Mouse (Mus musculus) frontal cortex, postnatal 25 days (tissue): ENCODE data around the gene Lrrc51.
"Not testable (repeated sequence)": the region's sequence is repeated elsewhere in the genome, so short reads cannot be mapped to it uniquely, and the experiment has no call there.

Experiments used
- DNase-seq, 2 experiments: peaks; one replicate each; pipeline ENCODE4 v3.0.0; 2022; ENCODE audit warnings: low spot score in 2 of 2

Gene Lrrc51

DNA sequence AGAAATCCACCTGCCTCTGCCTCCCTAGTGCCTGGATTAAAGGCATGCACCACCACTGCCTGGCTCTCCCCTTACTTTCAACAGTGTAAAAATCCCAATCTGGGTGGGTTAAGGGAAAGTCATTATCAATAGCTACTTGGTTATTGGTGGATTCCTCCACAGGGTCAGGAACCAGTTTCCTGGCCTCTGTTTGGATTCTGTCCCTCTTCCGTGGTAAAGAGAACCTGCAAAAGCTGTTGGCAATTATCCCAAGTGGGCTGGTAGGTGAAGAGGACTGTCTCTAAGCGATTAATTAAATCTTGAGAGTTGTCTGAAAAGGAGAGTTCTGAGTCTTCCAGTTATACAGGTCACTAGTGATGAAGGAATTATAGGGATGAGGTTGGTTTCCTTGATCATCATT lies 4.7 kb upstream of the Lrrc51 start:
- no peak for DNase-seq

DNA sequence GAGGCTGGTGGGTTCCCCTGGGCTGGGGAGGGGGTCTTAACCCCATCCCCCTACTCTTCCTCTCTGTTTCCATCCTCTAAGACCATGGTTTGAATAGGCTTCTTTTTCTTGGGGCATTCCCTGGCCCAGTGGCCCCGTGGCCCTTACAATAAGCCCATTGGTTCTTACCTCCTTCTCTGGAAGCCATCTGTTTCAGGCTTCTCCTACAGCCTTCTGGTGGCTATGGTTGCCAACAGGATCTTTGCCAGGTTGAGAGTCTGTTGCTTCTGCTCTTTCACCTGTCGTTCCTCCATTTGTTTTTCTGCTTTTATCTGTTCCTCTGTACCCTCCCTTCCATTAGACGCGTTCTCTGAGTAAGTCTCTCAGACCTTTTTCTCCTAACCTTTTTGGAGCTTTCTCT lies 3.9 kb upstream of the Lrrc51 start:
- no peak for DNase-seq

GRCm38 (mm10) chr7:101936996-101937395 lies 3.3 kb upstream of the Lrrc51 start:
- no peak for DNase-seq

- DNase-seq = no peak
Observed at GRCm38 (mm10) chr7:101935957-101936356, 2.3 kb upstream of the Lrrc51 start.

DNA sequence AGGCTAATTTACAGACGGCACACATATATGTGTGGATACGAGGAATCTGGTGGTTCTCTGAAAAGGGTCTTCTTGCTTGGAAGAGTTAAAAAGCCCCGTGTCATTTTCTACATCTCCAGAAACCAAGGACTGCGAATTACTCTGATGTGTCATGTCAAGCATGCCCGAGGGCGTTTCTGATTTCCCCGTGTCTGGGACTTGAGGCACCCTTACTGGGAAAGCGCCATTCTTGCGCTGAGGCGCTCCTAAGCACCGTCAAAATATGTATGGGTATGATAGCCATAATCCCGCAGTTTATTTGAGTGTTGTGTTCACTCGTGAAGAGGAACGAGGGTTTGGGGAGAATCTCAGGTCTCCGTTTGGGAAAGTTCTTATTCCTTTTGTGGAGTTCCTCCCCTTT lies 395 bp downstream of the Lrrc51 start:
- no peak for DNase-seq

GRCm38 (mm10) chr7:101932551-101932950 lies 1.1 kb downstream of the Lrrc51 start:
- DNase-seq = no peak

- DNase-seq = no peak
Observed at GRCm38 (mm10) chr7:101928093-101928492, 5.6 kb downstream of the Lrrc51 start.

DNA sequence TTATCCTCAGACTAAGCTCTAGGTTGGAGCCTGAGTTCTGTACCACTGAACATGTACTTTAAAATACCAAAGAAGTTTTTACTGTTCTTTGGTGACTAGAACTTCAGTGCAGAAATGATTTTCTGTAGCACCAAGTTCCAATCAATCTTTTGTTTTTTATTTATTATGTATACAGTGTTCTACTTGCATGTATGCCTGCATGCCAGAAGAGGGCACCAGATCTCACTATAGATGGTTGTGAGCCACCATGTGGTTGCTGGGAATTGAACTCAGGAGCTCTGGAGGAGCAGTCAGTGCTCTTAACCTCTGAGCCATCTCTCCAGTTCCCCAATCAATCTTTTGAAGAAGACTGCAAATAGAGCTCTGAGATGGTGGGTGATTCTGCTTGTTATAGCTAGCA lies 7.8 kb downstream of the Lrrc51 start:
- not testable (repeated sequence) for DNase-seq

DNA sequence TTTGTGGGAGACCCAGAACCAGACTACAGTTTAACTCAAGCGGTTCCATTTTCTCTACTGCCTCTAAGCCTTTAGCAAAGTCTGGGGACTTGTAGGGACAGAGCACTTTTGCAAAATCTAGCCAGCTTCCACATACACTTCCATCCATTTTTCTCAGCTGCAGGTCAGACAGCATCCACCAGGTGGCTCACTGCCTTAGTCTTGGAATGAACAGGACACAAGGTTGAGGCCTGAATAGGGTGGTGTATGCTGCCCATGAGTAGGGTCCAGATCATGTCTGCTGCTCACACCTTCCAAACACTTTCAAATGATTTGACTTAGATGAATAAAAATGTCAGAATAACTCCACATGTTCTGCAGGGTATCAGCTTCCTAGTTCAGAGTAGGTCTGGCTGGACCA lies 15.6 kb downstream of the Lrrc51 start:
- peak; percentile 39 to 57 for DNase-seq

DNA sequence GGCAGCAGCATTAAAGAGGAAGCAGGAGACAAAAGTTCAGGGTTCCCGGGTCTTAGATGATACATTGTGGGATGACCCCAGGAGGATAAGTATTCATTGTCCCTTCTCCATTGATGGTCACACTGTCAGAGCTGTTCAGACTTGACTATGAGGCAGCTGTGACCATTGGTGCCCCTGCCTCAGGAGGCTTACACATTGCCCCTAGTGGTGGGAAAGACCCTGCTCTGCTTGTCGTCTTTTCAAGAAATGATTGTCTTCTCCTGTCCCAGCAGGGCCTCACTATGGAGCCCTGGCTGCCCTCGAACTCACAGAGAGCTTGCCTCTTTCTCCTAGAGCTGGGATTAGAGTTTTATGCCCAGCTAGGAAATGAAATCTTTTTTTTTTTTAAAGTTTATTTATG lies 21.7 kb downstream of the Lrrc51 start:
- no peak for DNase-seq

GRCm38 (mm10) chr7:101910138-101910537 lies 23.6 kb downstream of the Lrrc51 start:
- DNase-seq = no peak

GRCm38 (mm10) chr7:101908367-101908766 lies 25.3 kb downstream of the Lrrc51 start:
- no peak for DNase-seq

- no peak for DNase-seq
Observed at GRCm38 (mm10) chr7:101906696-101907095, 27.0 kb downstream of the Lrrc51 start.

GRCm38 (mm10) chr7:101906287-101906681 lies 27.4 kb downstream of the Lrrc51 start, which contains the start of gene Tomt:
Gene Tomt, minus strand, starts transcription at chr7:101906359.
- DNase-seq = no peak

GRCm38 (mm10) chr7:101905561-101906286 lies 28.0 kb downstream of the Lrrc51 start, which contains the start of gene Lamtor1:
Gene Lamtor1, plus strand, starts transcription at chr7:101905904.
- peak; percentile 99 for DNase-seq

DNA sequence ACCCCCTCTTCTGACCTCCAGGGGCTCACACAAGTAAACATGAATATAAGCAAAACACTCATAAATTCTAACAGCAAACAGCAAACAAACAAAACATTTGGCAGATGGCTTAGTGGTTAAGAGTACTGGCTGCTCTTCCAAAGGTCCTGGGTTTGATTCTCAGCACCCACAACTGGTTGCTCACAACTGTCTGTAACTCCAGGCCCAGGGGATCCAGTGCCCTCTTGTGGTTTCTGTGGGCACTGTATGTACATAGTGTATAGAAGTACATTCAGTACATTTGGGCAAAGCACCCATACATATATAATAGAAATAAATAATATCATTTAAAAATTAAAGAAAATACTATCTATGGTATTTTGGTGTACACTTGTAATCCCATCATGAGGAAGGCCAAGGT lies 30.8 kb downstream of the Lrrc51 start:
- DNase-seq = no peak

- DNase-seq = no peak
Observed at GRCm38 (mm10) chr7:101901969-101902368, 31.7 kb downstream of the Lrrc51 start.

DNA sequence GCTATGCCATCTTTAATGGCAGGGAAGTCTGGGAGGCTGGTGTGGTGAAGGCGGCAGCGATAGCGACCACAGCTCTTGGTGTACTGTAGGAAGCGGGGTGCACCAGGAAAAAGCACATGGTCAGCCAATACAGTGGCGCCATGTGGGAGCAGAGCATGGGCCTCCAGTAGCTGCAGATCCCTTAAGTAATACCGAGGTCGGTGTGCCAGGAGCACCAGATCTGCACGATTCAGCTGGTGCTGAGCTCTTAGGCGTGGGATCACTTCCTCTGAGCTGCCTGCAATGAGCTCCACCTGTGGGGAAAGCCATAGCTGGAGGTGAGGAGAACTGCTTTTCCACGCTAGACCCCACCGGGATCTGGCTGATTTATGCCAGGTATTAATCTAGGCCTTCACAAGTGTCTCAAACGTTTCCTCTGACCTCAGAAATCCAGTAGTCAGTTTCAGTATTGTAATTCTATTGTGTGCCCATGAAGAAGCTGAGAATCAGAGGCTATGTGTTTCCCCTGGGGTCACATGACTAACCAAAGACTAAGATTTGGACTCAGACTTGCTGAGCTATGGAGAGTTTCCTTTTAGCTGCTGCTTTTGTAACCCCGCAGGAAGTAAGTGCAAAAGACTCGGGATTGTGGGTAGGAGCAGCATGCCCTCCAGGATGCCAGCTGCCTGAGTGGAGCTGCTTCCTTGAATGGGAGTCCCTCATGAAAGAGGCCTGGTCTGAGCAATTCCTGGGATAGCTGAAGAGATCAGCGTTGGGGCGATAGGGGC lies 33.2 kb downstream of the Lrrc51 start:
- DNase-seq = no peak

DNA sequence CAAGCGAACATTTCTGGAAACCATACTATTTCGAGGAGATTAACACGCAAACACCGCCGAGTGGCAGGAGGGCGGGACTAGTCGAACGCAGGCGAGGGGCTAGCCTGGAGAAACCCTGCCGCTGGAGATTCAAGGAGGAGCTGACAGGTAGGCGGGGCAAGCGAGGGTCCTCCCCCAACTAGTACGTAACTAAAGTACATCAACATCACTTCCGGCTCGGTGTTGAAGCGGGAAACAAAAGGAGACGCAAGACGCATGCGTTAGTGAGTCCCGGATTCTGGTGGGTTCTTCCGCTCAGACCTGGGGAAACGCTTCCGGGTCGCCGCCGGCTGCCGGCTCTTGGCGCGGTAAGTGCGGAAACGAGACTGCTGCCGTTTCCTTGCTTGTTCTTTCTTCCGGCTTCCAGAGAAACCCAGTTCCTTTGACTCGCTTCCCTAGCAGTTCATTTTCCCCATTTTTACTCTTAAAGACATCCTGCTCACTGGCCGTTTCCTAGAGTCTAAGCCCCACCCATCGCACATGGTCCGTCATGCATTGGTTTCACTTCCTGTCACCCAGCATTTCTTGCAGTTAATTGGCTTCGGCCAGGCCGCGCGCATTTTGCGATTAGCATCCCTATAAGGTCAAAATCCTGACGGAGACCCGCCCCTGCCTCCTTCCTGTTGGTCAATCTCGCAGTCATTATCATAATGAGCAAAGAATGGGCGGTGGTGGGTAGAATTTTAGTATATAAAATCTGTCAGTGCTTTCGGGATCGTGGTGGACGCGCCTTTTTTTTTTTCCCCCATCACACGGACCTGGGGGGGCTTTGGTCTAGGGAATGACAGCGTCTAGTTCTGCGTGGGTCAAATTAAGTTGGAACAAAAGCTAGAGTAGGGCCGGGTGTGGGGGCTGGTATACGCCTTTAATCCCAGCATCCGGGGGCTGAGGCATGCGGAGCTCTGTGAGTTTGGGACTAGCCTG lies 37.3 kb downstream of the Lrrc51 start:
- peak; percentile 92 to 95 for DNase-seq

GRCm38 (mm10) chr7:101895695-101896094 lies 38.0 kb downstream of the Lrrc51 start:
- DNase-seq = no peak

DNA sequence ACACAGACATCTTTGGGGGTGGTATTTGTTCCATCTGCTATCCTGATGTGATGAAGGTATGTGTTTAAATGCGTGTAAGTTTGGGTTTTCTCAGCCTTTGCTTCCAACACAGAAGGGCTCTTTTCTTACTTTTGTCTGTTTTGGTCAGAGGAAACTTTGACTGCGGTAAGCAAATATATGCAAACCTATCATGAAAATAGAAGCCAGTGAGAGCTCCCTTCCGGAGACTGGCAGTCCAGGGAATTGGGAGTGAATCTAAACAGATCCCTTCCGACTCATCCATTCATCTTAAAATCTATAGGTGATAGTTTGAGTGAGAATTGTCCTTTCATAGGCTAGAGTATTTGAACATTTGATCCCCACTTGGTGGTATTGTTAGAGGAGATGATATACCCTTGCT lies 45.2 kb downstream of the Lrrc51 start:
- no peak for DNase-seq

DNA sequence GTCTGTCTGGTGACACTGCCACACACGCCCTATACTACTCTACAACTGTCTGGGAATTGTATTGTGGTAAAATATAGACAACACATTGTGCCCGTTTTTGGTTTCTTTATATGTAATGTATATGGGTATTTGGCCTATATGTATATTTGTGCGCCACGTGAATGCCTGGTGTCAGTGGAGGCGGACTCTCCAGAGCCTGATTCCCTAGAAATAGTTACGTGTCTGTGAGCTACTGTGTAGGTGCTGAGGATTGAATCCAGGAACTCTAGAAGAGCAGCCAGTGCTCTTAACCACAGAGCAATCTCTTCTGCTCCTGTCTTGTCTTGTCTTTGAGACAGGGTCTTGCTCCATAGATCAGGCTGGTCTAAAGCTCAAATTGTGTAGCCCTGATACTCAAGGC lies 47.4 kb downstream of the Lrrc51 start:
- no peak for DNase-seq
